Mouse (Mus musculus): ENCODE data around the gene Ifi205. TPM values are rescaled to one million over a fixed set of nuclear protein-coding genes. Genes with fewer than 3 reads are reported as not detected.
"Not testable (repeated sequence)": the region's sequence is repeated elsewhere in the genome, so short reads cannot be mapped to it uniquely, and the experiment has no call there.

Gene Ifi205
- 7.4 and 9.0 TPM in 2 replicates for polyA plus RNA-seq (2012; ENCODE audit: insufficient read depth, insufficient read length, missing spikeins)

DNA sequence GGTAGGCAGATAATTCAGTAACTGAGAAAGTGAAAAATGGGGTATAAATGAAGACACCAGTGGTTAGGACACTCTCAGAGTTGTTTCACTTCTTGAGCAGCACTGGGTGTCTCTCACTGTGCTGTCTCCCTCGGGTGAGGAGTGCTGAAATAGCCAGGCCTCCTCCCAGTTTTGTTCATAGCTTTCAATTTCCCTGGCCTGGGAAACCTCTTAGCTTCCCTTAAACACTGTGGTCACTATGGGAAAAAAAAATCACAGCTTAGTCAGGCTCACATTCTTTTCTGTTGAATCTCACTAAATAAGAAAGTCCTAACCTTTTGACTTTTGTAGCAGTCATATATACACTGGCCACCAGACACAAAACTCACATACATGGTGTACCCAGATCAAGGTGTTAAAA lies at the start of gene Ifi205:
TSS of gene Ifi205 (minus strand) at position 113 of the 400 bp plus-strand sequence.
- Histone ChIP-seq H3K4me1 (ENCODE audit: control insufficient read depth, insufficient read depth, low read length) (no peaks in the 10 kb centered on the region), H3K4me3 (ENCODE audit: insufficient read depth, low read length) (no peak within 1 kb of the TSS), H3K27ac (ENCODE audit: insufficient read depth, low read depth, low read length) (no peak within 1 kb of the TSS)
- TF ChIP-seq POLR2A (IDR thresholded peaks at IDR 0.05; ENCODE audit: borderline replicate concordance, low read depth, low read length) (no peak), CTCF (IDR thresholded peaks at IDR 0.05; ENCODE audit: low read depth, low read length) (no peak)

- TF ChIP-seq CTCF (IDR thresholded peaks at IDR 0.05; ENCODE audit: low read depth, low read length) (no peak), POLR2A (IDR thresholded peaks at IDR 0.05; ENCODE audit: borderline replicate concordance, low read depth, low read length) (no peak)
Observed at GRCm38 (mm10) chr1:174066305-174066704, 34.7 kb upstream of the Ifi205 start, which contains the start of gene Olfr430. TSS of gene Olfr430 (plus strand) at chr1:174066605.

GRCm38 (mm10) chr1:174055248-174055647 lies 23.6 kb upstream of the Ifi205 start:
- Histone ChIP-seq H3K27ac (ENCODE audit: insufficient read depth, low read depth, low read length) (no peak overlapping the region), H3K4me3 (ENCODE audit: insufficient read depth, low read length) (no peak overlapping the region), H3K4me1 (ENCODE audit: control insufficient read depth, insufficient read depth, low read length) (peaks cover 14% of the 10 kb centered on the region)
- TF ChIP-seq POLR2A (IDR thresholded peaks at IDR 0.05; ENCODE audit: borderline replicate concordance, low read depth, low read length) (no peak), CTCF (IDR thresholded peaks at IDR 0.05; ENCODE audit: low read depth, low read length) (no peak)

More at GRCm38 (mm10) chr1:174066305-174066704, 34.7 kb upstream of the Ifi205 start, which contains the start of gene Olfr430:
- Histone ChIP-seq H3K4me3 (ENCODE audit: insufficient read depth, low read length) (no peak within 1 kb of the TSS), H3K27ac (ENCODE audit: insufficient read depth, low read depth, low read length) (no peak within 1 kb of the TSS), H3K4me1 (ENCODE audit: control insufficient read depth, insufficient read depth, low read length) (no peaks in the 10 kb centered on the region)

DNA sequence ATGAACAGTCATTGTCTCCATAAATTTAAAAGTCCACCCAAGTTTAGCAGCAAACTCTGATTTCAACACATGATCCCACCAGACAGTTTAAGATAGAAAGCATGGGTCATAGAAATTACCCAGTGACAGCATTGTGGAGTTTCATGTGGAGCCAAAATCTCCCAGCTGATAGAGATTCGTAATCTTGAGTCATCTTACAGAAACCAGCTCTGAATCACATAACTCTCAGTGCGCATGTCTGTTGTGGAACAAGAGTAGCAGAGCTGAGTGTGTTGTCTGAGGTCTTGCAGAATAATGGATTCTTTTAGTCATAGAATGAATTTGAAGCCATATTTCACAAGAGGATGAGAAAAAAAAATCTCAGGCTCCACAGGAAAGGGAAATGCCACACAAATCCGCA lies 21.4 kb upstream of the Ifi205 start:
- TF ChIP-seq POLR2A (IDR thresholded peaks at IDR 0.05; ENCODE audit: borderline replicate concordance, low read depth, low read length) (no peak), CTCF (IDR thresholded peaks at IDR 0.05; ENCODE audit: low read depth, low read length) (no peak)
- Histone ChIP-seq H3K27ac (ENCODE audit: insufficient read depth, low read depth, low read length) (no peak overlapping the region), H3K4me3 (ENCODE audit: insufficient read depth, low read length) (no peak overlapping the region), H3K4me1 (ENCODE audit: control insufficient read depth, insufficient read depth, low read length) (peaks cover 19% of the 10 kb centered on the region)

GRCm38 (mm10) chr1:174051931-174052536 lies 20.4 kb upstream of the Ifi205 start:
- TF ChIP-seq POLR2A (IDR thresholded peaks at IDR 0.05; ENCODE audit: borderline replicate concordance, low read depth, low read length), result no peak
- H3K4me1 ChIP-seq (ENCODE audit: control insufficient read depth, insufficient read depth, low read length), result peaks cover 19% of the 10 kb centered on the region
- no peak overlapping the region for H3K27ac ChIP-seq (ENCODE audit: insufficient read depth, low read depth, low read length)
- no peak overlapping the region for H3K4me3 ChIP-seq (ENCODE audit: insufficient read depth, low read length)

DNA sequence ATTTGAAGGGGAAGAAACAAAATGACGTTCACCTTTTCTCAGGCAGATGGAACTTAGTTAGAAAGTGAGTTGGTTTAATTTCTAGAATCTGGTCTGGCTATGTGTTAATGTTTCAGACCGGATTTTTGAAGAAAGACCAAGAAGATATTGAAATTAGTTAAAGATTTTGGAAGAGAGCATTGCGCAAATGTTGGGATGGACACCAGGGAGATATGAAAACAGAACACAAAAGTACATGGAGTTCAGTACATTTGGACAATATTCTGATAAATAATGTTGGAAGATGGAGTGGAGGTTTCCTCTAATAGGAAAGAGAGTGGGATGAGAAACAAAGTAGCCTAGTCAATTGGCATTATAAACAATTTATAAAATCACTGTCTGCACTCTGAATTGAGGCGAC lies 19.9 kb upstream of the Ifi205 start:
- Histone ChIP-seq H3K4me3 (ENCODE audit: insufficient read depth, low read length) (no peak overlapping the region), H3K4me1 (ENCODE audit: control insufficient read depth, insufficient read depth, low read length) (peaks cover 19% of the 10 kb centered on the region), H3K27ac (ENCODE audit: insufficient read depth, low read depth, low read length) (no peak overlapping the region)
- TF ChIP-seq POLR2A (IDR thresholded peaks at IDR 0.05; ENCODE audit: borderline replicate concordance, low read depth, low read length), result no peak
- no peak for TF ChIP-seq CTCF (IDR thresholded peaks at IDR 0.05; ENCODE audit: low read depth, low read length)

DNA sequence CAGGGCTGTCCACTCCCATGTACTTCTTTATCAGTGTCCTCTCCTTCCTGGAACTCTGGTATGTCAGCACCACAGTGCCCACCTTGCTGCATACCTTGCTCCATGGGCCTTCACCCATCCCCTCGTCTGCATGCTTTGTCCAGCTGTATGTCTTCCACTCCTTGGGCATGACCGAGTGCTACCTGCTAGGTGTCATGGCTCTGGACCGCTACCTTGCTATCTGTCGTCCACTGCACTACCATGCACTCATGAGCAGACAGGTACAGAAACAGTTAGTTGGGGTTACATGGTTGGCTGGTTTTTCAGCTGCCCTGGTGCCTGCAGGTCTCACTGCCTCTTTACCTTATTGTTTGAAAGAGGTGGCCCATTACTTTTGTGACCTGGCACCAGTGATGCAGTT lies 18.9 kb upstream of the Ifi205 start:
- Histone ChIP-seq H3K4me1 (ENCODE audit: control insufficient read depth, insufficient read depth, low read length) (peaks cover 17% of the 10 kb centered on the region), H3K4me3 (ENCODE audit: insufficient read depth, low read length) (no peak overlapping the region), H3K27ac (ENCODE audit: insufficient read depth, low read depth, low read length) (no peak overlapping the region)
- TF ChIP-seq CTCF (IDR thresholded peaks at IDR 0.05; ENCODE audit: low read depth, low read length) (no peak), POLR2A (IDR thresholded peaks at IDR 0.05; ENCODE audit: borderline replicate concordance, low read depth, low read length) (no peak)

DNA sequence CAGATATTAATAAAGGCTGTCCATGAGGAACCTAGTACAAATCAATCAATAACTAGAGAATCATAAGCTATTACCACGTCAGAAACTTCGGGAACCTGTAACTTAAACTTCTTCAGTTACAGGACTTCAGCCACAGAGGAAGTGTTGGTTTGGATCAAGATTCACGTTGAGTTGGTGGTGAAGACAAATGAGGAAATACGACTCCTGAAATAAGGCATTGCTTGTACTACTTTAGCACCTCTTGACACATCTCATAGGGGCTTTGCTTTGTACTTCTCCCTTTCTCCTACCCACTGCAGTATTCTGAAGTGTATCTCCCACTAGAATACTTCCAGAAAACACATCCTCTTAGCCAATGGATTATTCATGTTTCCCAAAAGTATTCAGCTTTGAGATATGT lies 17.7 kb upstream of the Ifi205 start:
- H3K27ac ChIP-seq (ENCODE audit: insufficient read depth, low read depth, low read length); H3K4me3 ChIP-seq (ENCODE audit: insufficient read depth, low read length): not testable (repeated sequence)
- H3K4me1 ChIP-seq (ENCODE audit: control insufficient read depth, insufficient read depth, low read length), result peaks cover 17% of the 10 kb centered on the region

- TF ChIP-seq POLR2A (IDR thresholded peaks at IDR 0.05; ENCODE audit: borderline replicate concordance, low read depth, low read length) (no peak), CTCF (IDR thresholded peaks at IDR 0.05; ENCODE audit: low read depth, low read length) (no peak)
- Histone ChIP-seq H3K4me3 (ENCODE audit: insufficient read depth, low read length) (no peak within 1 kb of the TSS), H3K4me1 (ENCODE audit: control insufficient read depth, insufficient read depth, low read length) (peaks cover 17% of the 10 kb centered on the region), H3K27ac (ENCODE audit: insufficient read depth, low read depth, low read length) (no peak within 1 kb of the TSS)
Observed at GRCm38 (mm10) chr1:174048893-174049292, 17.3 kb upstream of the Ifi205 start, which contains the start of gene Olfr432. TSS of gene Olfr432 (plus strand) at chr1:174049205.

- H3K27ac ChIP-seq (ENCODE audit: insufficient read depth, low read depth, low read length); H3K4me3 ChIP-seq (ENCODE audit: insufficient read depth, low read length): not testable (repeated sequence)
- H3K4me1 ChIP-seq (ENCODE audit: control insufficient read depth, insufficient read depth, low read length), result peaks cover 19% of the 10 kb centered on the region
Observed at GRCm38 (mm10) chr1:174048227-174048626, 16.6 kb upstream of the Ifi205 start.

- no peak for TF ChIP-seq POLR2A (IDR thresholded peaks at IDR 0.05; ENCODE audit: borderline replicate concordance, low read depth, low read length)
- TF ChIP-seq CTCF (IDR thresholded peaks at IDR 0.05; ENCODE audit: low read depth, low read length), result no peak
- Histone ChIP-seq H3K4me1 (ENCODE audit: control insufficient read depth, insufficient read depth, low read length) (peaks cover 22% of the 10 kb centered on the region), H3K27ac (ENCODE audit: insufficient read depth, low read depth, low read length) (no peak overlapping the region), H3K4me3 (ENCODE audit: insufficient read depth, low read length) (no peak overlapping the region)
Observed at GRCm38 (mm10) chr1:174044431-174044830, 12.8 kb upstream of the Ifi205 start.

DNA sequence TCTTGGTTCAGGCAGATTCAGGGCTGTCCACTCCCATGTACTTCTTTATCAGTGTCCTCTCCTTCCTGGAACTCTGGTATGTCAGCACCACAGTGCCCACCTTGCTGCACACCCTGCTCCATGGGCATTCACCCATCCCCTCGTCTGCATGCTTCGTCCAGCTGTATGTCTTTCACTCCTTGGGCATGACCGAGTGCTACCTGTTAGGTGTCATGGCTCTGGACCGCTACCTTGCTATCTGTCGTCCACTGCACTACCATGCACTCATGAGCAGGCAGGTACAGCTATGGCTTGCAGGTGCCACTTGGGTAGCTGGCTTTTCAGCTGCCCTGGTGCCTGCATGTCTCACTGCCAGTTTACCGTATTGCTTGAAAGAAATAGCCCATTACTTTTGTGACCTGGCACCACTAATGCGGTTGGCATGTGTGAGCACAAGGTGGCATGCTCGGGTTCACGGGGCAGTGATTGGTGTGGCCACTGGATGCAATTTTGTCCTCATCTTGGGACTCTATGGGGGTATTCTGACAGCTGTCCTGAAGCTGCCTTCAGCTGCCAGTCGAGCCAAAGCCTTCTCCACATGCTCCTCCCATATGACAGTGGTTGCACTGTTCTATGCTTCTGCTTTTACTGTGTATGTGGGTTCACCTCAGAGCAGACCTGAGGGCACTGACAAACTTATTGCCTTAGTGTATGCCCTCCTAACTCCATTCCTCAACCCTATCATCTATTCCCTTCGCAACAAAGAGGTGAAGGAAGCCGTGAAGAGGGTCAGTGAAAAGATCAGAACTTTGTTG lies 10.7 kb upstream of the Ifi205 start:
- H3K27ac ChIP-seq (ENCODE audit: insufficient read depth, low read depth, low read length); H3K4me3 ChIP-seq (ENCODE audit: insufficient read depth, low read length): not testable (repeated sequence)
- H3K4me1 ChIP-seq (ENCODE audit: control insufficient read depth, insufficient read depth, low read length), result peaks cover 20% of the 10 kb centered on the region
